9 mouse cellular contexts compared by ENCODE assay signal in genomic region chr4:103006943-103007418, GRCm38 (mm10). TPM values are rescaled to one million over a fixed set of nuclear protein-coding genes. Genes with fewer than 3 reads are reported as not detected.
DNase-seq lines count a peak whose midpoint lies in the region; ATAC-seq lines count a peak whose summit lies in the region.
"Had no signal": no experiment of that assay in that cellular context is flagged by ENCODE, and none has a peak within 500 bp of the region (broad histone marks: within the 10 kb centered on the region; RNA-seq: fewer than 3 reads in every experiment).

No protein-coding gene starts in this region.

- H3K9me3 ChIP-seq in heart, embryonic 10.5 days, result no peaks in the 10 kb centered on the region

- no peak overlapping the region for H3K4me3 ChIP-seq in heart, embryonic 10.5 days

- 49% methylated on average over 4 of the region's 4 CpGs for WGBS in heart, embryonic 10.5 days

- intact Hi-C loops in heart, postnatal 14 days (cut with DNase I), result no loop called here

- ATAC-seq in erythroblast, adult 5-6 weeks (replicated peaks; ENCODE audit: low FRiP score, poor library complexity, severe bottlenecking), result no peak
- no peak for ATAC-seq in cerebellum, adult (ENCODE audit: insufficient number of reproducible peaks, low FRiP score, low TSS enrichment)

- no peaks in the 10 kb centered on the region for H3K27me3 ChIP-seq in heart, embryonic 10.5 days (ENCODE audit: insufficient read depth, poor library complexity, severe bottlenecking)

- peaks cover 13% of the 10 kb centered on the region; the same call in 1 of the 2 replicates for H3K4me1 ChIP-seq in heart, embryonic 10.5 days

- no peaks in the 10 kb centered on the region for H3K36me3 ChIP-seq in heart, embryonic 10.5 days

- peak overlapping the region; percentile 16; the same call in 1 of the 2 replicates for H3K27ac ChIP-seq in heart, embryonic 10.5 days

- no peak for DNase-seq in heart, embryonic 10.5 days (ENCODE audit: low spot score)
- no peak for DNase-seq in heart, postnatal 14 days
- DNase-seq in thymus, postnatal 0 days (ENCODE audit: low spot score), result peak; percentile 39
- no peak for DNase-seq in thymus, postnatal 25 days
- peak; percentile 67 for DNase-seq in induced T-regulatory cell, adult 2 months (ENCODE audit: low read depth)
- DNase-seq in retina, postnatal 7 days (ENCODE audit: low read depth, low spot score), result peak; percentile 29

RNA-seq across cellular contexts. Expression of gene Insl5, which starts 19.7 kb away (rescaled TPM):
- polyA plus RNA-seq in heart, embryonic 10.5 days (2016; fragmentation: Nextera tagmentation; extraction: Ambion mirVana), result not detected in 2 replicates
- not detected for total RNA-seq in heart, postnatal 14 days (2021)
- polyA plus RNA-seq in thymus, postnatal 0 days (2015; fragmentation: Nextera tagmentation; extraction: Ambion mirVana), result 13.6 and 17.9 TPM in 2 replicates
- total RNA-seq in erythroblast, adult 5-6 weeks (2015; ENCODE audit: low replicate concordance), result not detected in 2 replicates
- total RNA-seq in erythroblast, adult 5-6 weeks (2017; ENCODE audit: low replicate concordance), result not detected in 2 replicates
- polyA plus RNA-seq: gonadal fat pad, adult 2 months had no signal

RNA-seq across cellular contexts. Expression of gene Tctex1d1, which starts 28.6 kb away (rescaled TPM):
- polyA plus RNA-seq in heart, embryonic 10.5 days (2016; fragmentation: Nextera tagmentation; extraction: Ambion mirVana), result 0.38 TPM in 1 of 2 replicates, not detected in the other
- 1 to 10 TPM in 1 of 2 experiments, not detected in 1; 1.3 TPM for total RNA-seq in heart, postnatal 14 days (2021)
- polyA plus RNA-seq in thymus, postnatal 0 days (2015; fragmentation: Nextera tagmentation; extraction: Ambion mirVana), result 52.0 and 62.1 TPM in 2 replicates
- total RNA-seq in erythroblast, adult 5-6 weeks (2015; ENCODE audit: low replicate concordance), result not detected in 2 replicates
- 1.1 TPM in 1 of 2 replicates, not detected in the other for total RNA-seq in erythroblast, adult 5-6 weeks (2017; ENCODE audit: low replicate concordance)

Comparison
In these comparisons a context has a peak if more than half of its experiments do, and no peak if none do; other contexts are left out.
1. DNase-seq: peak in thymus, postnatal 0 days (single experiment), induced T-regulatory cell, adult 2 months (single experiment) and retina, postnatal 7 days (single experiment); none in heart, embryonic 10.5 days (single experiment), heart, postnatal 14 days (0 of 2) and thymus, postnatal 25 days (single experiment).